Mouse (Mus musculus) brain, embryonic 14.5 days (tissue): ENCODE measurements around the gene Rapgef1.
A peak's percentile ranks its signal among the peaks of the same experiment; 100 is the strongest.

Source experiments
- CTCF ChIP-seq: fragments of 200-500 bp; IDR thresholded peaks from 2 replicates; pipeline ENCODE4 v1.5.1; 2012; ENCODE audit warnings: inconsistent platforms, mild to moderate bottlenecking, moderate library complexity, borderline replicate concordance; ENCODE audit not compliant: insufficient read depth, insufficient read length; ENCODE audit errors: extremely low read depth
- POLR2A ChIP-seq: fragments of 200-500 bp; IDR thresholded peaks from 2 replicates; pipeline ENCODE4 v1.6.1; 2012; ENCODE audit warnings: mild to moderate bottlenecking, inconsistent platforms, borderline replicate concordance; ENCODE audit not compliant: poor library complexity, insufficient read depth, insufficient read length, severe bottlenecking; ENCODE audit errors: extremely low read depth

DNA sequence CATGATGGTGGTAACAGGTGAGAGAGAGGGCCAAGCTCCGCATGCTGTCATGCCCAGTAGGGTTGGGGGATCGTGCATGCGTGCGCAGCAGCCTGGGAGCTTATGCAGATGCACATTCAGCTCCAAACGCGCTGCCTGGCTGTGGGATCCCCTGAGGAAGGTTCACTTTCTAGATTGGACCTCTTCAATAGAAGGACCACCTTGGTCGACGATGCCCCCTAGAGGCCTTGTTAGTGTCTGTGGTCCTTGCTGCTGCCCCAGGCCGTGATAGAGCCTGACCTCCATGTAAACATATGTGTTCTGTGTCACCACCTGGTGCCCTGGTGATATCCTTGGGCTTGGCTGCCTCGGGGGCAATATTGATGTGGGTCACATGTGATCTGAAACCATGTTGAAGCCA lies 30.3 kb upstream of the Rapgef1 start:
- TF ChIP-seq POLR2A (no peak), CTCF (peak; percentile 18; the same call in 1 of the 2 replicates)
